Mouse (Mus musculus): ENCODE data around the gene Tex35.

Tex35 gene

DNA sequence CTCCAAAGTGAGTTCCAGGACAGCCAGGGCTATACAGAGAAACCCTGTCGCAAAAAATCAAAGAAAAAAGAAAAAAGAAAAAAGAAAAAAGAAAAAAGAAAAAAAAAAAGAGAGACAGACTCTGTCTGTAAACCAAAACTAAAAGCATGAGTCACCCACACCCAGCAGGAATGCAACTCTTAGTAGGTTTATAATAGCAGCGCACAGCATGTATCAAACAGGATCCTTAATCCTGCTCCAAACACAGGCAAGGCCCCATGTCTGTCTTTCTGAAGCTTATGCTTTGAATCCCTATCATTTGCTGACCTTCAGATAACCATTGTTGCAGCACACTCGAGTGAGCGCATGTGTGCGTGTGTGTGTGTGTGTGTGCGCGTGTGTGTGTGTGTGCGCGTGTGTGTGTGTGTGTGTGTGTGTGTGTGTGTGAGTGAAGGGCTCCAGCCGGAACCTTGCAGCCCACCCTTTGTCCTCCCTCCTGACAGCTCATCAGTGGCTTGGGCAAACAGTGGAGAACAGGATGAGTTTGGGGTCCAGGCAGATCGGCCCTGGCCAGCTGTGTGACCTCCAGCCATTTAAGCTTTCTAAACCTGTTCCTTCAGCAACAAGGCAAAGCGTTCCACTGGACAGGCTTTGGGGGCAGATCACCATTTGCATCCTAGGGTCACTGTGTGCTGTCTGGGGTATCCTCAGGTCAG, 47.9 kb downstream of the Tex35 start:
- no peak for ATAC-seq (ENCODE audit: insufficient number of reproducible peaks, low FRiP score, low TSS enrichment)

DNA sequence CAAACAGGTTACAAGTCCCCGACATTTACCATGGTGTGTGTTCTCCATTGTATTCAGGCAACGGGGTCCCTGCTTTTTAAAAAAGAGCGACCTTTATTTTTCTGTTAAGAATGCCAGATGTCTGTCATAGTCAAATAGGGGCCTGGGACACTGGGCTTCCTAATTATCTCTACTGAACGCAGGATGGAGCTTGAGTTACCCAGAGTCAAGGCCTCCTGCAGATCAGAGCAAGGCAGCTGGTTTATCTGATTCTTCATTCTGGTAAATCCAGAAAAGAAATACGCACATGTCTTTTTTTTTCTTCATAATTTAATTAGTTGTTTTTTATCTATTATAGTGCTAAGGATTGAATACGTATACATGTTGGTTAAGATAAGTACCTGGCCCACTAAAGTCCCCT, 52.6 kb downstream of the Tex35 start:
- ATAC-seq (ENCODE audit: insufficient number of reproducible peaks, low FRiP score, low TSS enrichment) = no peak

GRCm38 (mm10) chr1:157055288-157055831, 53.1 kb downstream of the Tex35 start:
- no peak for ATAC-seq (ENCODE audit: insufficient number of reproducible peaks, low FRiP score, low TSS enrichment)

- no peak for ATAC-seq (ENCODE audit: insufficient number of reproducible peaks, low FRiP score, low TSS enrichment)
Measured at GRCm38 (mm10) chr1:157054659-157055058, 53.8 kb downstream of the Tex35 start.

GRCm38 (mm10) chr1:157049886-157050285, 58.6 kb downstream of the Tex35 start:
- ATAC-seq (ENCODE audit: insufficient number of reproducible peaks, low FRiP score, low TSS enrichment) = no peak

Data from cerebellum, adult (tissue).